Mouse (Mus musculus): ENCODE data around the gene Casq1. TPM values are rescaled to one million over a fixed set of nuclear protein-coding genes. Genes with fewer than 3 reads are reported as not detected.

The Casq1 gene
- total RNA-seq, 2 experiments from 2014 or later, result 0.48 TPM; not detected in 1

- no peak overlapping the region for H3K4me3 ChIP-seq
- intact Hi-C loops (cut with DNase I), result no loop called here
- no peak overlapping the region for H3K27ac ChIP-seq
- no peak for DNase-seq (ENCODE audit: extremely low spot score in 1 of 2, low spot score in 2 of 2)
- TF ChIP-seq CTCF (IDR thresholded peaks at IDR 0.05), result no peak
Observed at GRCm38 (mm10) chr1:172221297-172222063, 1.8 kb upstream of the Casq1 start.

DNA sequence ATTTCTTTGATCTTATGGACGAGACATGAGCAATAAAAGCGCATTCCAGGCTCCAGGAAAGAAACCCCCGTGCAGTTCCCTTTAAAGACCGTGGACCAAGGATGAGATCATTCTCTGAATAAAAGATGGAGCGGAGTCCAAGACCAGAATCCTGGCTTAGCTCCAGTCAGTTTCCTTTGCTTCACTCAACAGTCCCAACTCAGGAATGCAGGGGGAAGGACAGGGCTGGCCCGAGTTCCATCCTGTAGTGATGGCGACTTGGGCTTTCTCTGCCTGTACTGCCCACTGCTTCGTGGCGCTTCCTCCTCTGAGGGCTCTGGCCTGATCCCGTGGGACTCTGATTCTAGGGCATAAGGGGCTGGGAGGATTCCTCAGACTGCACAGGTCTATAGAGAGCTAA lies 746 bp upstream of the Casq1 start:
- DNase-seq (ENCODE audit: extremely low spot score in 1 of 2, low spot score in 2 of 2), result no peak
- no peak overlapping the region for H3K4me3 ChIP-seq
- H3K27ac ChIP-seq, result no peak overlapping the region

GRCm38 (mm10) chr1:172218164-172218910 lies 1.3 kb downstream of the Casq1 start:
- no peak overlapping the region for H3K4me3 ChIP-seq
- no peak for TF ChIP-seq CTCF (IDR thresholded peaks at IDR 0.05)
- intact Hi-C loops (cut with DNase I), result loop anchor here (5.0 kb wide), 1 partner anchor 51 kb away; no protein-coding TSS in a partner anchor
- no peak for DNase-seq (ENCODE audit: extremely low spot score in 1 of 2, low spot score in 2 of 2)
- H3K27ac ChIP-seq, result no peak overlapping the region

More for the DNA sequence above, 746 bp upstream of the Casq1 start:
- TF ChIP-seq CTCF (IDR thresholded peaks at IDR 0.05), result no peak
- intact Hi-C loops (cut with DNase I), result no loop called here

DNA sequence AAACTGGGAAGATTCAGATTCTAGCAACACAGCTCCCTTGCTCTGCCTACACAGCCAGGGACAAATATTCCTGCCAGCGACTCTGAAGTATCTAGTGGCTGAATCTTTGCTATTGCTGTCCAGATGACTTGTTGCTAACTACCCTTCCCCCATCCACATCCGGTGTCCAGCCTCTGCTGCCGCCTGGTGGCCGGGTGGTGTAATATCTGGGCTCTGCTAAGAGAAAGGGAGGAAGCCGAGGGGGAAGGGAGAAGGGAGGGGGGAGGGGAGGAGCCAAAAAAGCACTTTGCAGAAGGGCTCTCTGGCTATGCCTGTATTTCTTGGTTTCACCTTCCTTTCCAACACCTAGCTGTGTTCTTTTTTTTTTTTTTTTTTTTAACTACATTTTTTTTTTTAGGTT lies 2.5 kb downstream of the Casq1 start:
- TF ChIP-seq CTCF (IDR thresholded peaks at IDR 0.05), result peak; percentile 76
- peak; percentile 90 to 95 for DNase-seq (ENCODE audit: extremely low spot score in 1 of 2, low spot score in 2 of 2)
- H3K4me3 ChIP-seq, result no peak overlapping the region
- peak overlapping the region; percentile 44 for H3K27ac ChIP-seq
- intact Hi-C loops (cut with DNase I), result loop anchor here (1.0 to 5.0 kb wide), 2 partner anchors 50 to 92 kb away; no protein-coding TSS in a partner anchor

- intact Hi-C loops (cut with DNase I), result loop anchor here (5.0 kb wide), 1 partner anchor 47 kb away; no protein-coding TSS in a partner anchor
- no peak for TF ChIP-seq CTCF (IDR thresholded peaks at IDR 0.05)
- H3K4me3 ChIP-seq, result no peak overlapping the region
- H3K27ac ChIP-seq, result no peak overlapping the region
- DNase-seq (ENCODE audit: extremely low spot score in 1 of 2, low spot score in 2 of 2), result no peak
Observed at GRCm38 (mm10) chr1:172214748-172215147, 4.9 kb downstream of the Casq1 start.

DNA sequence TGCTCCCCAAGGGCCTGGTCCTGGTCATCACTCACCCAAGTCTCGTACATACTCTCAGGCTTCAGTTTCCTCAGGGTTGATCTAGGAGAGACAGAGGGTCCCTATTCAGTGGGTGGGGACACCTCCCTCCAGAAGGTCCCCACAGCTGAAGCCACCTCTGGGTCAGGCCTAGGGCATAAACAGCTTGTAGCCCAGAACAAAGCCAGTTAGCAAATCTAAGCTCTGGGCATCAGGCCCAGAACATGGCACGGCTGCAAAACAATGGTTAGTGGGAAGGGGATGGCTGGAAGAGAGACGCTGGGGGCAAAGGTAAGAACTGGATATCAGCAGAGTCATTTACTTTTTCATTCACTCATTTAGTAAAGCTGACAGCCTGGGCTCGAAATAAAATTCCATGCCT lies 5.9 kb downstream of the Casq1 start:
- Histone ChIP-seq H3K27ac (no peak overlapping the region), H3K4me3 (no peak overlapping the region)
- no peak for TF ChIP-seq CTCF (IDR thresholded peaks at IDR 0.05)
- intact Hi-C loops (cut with DNase I), result no loop called here
- no peak for DNase-seq (ENCODE audit: extremely low spot score in 1 of 2, low spot score in 2 of 2)

GRCm38 (mm10) chr1:172212776-172213175 lies 6.9 kb downstream of the Casq1 start:
- Histone ChIP-seq H3K4me3 (no peak overlapping the region), H3K27ac (no peak overlapping the region)
- no peak for DNase-seq (ENCODE audit: extremely low spot score in 1 of 2, low spot score in 2 of 2)
- TF ChIP-seq CTCF (IDR thresholded peaks at IDR 0.05), result no peak
- intact Hi-C loops (cut with DNase I), result no loop called here

DNA sequence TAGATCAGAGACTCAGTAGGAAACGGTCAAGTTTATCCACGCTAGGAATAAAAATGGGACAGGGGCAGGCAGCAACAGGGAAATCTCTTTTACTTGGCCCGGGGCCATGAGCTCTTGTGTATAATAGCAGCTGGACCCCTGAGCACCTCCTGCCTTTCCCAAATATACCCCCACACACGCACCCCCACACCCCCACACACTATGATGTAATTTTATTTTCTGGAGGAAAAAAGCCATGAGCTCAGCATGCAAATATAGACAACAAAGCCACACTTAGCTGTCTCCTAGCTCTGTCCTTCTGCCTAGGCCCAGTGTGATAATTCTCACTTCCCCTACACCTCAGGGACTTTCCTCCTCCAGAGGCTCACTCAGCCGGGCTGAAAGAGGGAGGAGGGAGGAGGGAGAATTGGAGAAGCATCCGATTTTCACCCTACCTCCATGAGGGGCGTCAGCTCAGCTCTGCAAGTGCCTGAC lies 12.5 kb downstream of the Casq1 start:
- DNase-seq (ENCODE audit: extremely low spot score in 1 of 2, low spot score in 2 of 2), result no peak
- Histone ChIP-seq H3K4me3 (peak overlapping the region; percentile 87), H3K27ac (peak overlapping the region; percentile 99)
- no peak for TF ChIP-seq CTCF (IDR thresholded peaks at IDR 0.05)
- intact Hi-C loops (cut with DNase I), result no loop called here

- H3K27ac ChIP-seq, result peak within 1 kb of the TSS; percentile 99
- peak; percentile 85 to 87 for DNase-seq (ENCODE audit: extremely low spot score in 1 of 2, low spot score in 2 of 2)
- no peak for TF ChIP-seq CTCF (IDR thresholded peaks at IDR 0.05)
- intact Hi-C loops (cut with DNase I), result loop anchor here (1.0 kb wide), 1 partner anchor 104 kb away; no protein-coding TSS in a partner anchor
- H3K4me3 ChIP-seq, result peak within 1 kb of the TSS; percentile 87
Observed at GRCm38 (mm10) chr1:172206141-172206917, 13.3 kb downstream of the Casq1 start, which contains the start of gene Pea15a. Gene Pea15a (minus strand): TSS chr1:172206804.

- intact Hi-C loops (cut with DNase I), result loop anchor here (1.0 kb wide), 1 partner anchor 105 kb away; no protein-coding TSS in a partner anchor
- DNase-seq (ENCODE audit: extremely low spot score in 1 of 2, low spot score in 2 of 2), result peak in 1 of 2 experiments; percentile 23
Observed at GRCm38 (mm10) chr1:172205741-172206087, 14.0 kb downstream of the Casq1 start.

More at GRCm38 (mm10) chr1:172205741-172206087, 14.0 kb downstream of the Casq1 start:
- peak overlapping the region; percentile 87 for H3K4me3 ChIP-seq
- peak overlapping the region; percentile 99 for H3K27ac ChIP-seq
- no peak for TF ChIP-seq CTCF (IDR thresholded peaks at IDR 0.05)

All from left cerebral cortex, adult 2 months (tissue).